Mouse (Mus musculus) forebrain, postnatal 0 days (tissue): Measurements from ENCODE around the gene Cdk9. TPM values are rescaled to one million over a fixed set of nuclear protein-coding genes. Genes with fewer than 3 reads are reported as not detected.

Experiments used
- ATAC-seq: fragments of 200-750 bp; cut with Nextera tagmentation; 2 replicates; pipeline ENCODE4 v1.8.0; 2017; ENCODE audit warnings: mild to moderate bottlenecking, moderate library complexity
- DNase-seq: peaks from one replicate; pipeline ENCODE4 v3.0.0-alpha.2; 2015
- H3K27ac ChIP-seq: fragments of 300-500 bp; sonication (generic); 2 replicates; pipeline ENCODE4 v1.5.1; 2014; ENCODE audit warnings: low read depth, mild to moderate bottlenecking, antibody characterized with exemption, low read length, moderate library complexity, mixed read lengths
- H3K27me3 ChIP-seq: fragments of 300-500 bp; sonication (generic); 2 replicates; pipeline ENCODE4 v1.6.1; 2014; ENCODE audit warnings: mild to moderate bottlenecking, low read length, mixed read lengths; ENCODE audit not compliant: insufficient read depth
- H3K36me3 ChIP-seq: fragments of 300-500 bp; sonication (generic); 2 replicates; pipeline ENCODE4 v1.6.1; 2014; ENCODE audit warnings: mild to moderate bottlenecking, moderate library complexity; ENCODE audit not compliant: insufficient read depth
- H3K4me1 ChIP-seq: fragments of 300-500 bp; sonication (generic); 2 replicates; pipeline ENCODE4 v1.6.1; 2014; ENCODE audit warnings: antibody characterized with exemption; ENCODE audit not compliant: insufficient read depth
- H3K4me2 ChIP-seq: fragments of 300-500 bp; sonication (generic); 2 replicates; pipeline ENCODE4 v1.6.1; 2014; ENCODE audit warnings: low read depth, mild to moderate bottlenecking, moderate library complexity
- H3K4me3 ChIP-seq: fragments of 300-500 bp; sonication (generic); 2 replicates; pipeline ENCODE4 v1.5.1; 2014; ENCODE audit warnings: low read depth, low read length, mixed read lengths
- H3K9ac ChIP-seq: fragments of 300-500 bp; sonication (generic); 2 replicates; pipeline ENCODE4 v1.6.1; 2014; ENCODE audit warnings: mild to moderate bottlenecking
- H3K9me3 ChIP-seq: fragments of 300-500 bp; sonication (generic); 2 replicates; pipeline ENCODE4 v1.6.1; 2016; ENCODE audit warnings: low read length
- CTCF ChIP-seq: sonication (generic); IDR thresholded peaks from 2 replicates; pipeline ENCODE4 v1.5.1; 2016; ENCODE audit warnings: antibody characterized with exemption, control low read depth, low read depth
- WGBS: fragments of 180-500 bp; shearing (Covaris S2); extraction: QIAGEN DNeasy Blood & Tissue Kit; methylation state at CpG from one replicate; pipeline ENCODE4 v1.1.7; 2014; 5-methylcytosine and 5-hydroxymethylcytosine counted together
- polyA plus RNA-seq: library from polyadenylated mRNA; unstranded; fragments of >200 nt; fragmentation: Nextera tagmentation; extraction: Ambion mirVana; gene quantifications from 2 replicates; pipeline ENCODE4 v1.2.1, GENCODE M21; 2015
- total RNA-seq: library from RNA; depleted of rRNA; stranded (reverse); fragments of >200 nt; gene quantifications from 2 replicates; pipeline ENCODE4 v1.2.3, GENCODE M21; 2014

Cdk9 gene
- total and polyA plus RNA-seq, 2 experiments from 2014 or later, result 66.5 to 90.5 TPM

DNA sequence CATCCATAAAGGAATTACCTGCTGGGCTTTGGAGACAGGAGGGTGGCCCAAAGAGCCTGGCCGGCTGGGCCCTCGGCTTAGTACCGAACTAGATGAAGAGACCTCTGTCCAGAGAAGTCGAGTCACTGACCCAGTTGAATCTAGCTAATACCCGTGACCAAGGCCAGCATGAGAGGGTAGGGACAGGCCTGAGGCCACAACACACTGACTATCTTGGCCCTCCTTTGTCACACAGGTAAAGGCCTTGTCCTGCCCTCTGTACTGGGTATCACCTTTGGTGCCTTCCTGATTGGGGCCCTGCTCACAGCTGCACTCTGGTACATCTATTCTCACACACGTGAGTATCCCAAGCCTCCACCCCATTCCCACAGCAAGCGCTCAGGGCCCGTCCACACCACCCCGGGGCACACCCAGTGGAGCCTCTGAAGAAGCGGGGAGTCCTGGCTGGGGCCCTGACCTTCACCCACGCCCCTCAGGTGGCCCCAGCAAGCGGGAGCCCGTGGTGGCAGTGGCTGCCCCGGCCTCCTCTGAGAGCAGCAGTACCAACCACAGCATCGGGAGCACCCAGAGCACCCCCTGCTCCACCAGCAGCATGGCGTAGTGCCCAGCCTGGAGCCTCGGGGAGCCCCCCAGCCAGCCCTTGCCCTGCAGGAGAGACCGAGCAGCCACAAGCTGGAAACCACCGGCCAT is 31.8 kb downstream of the Cdk9 start:
- Histone ChIP-seq H3K27me3 (no peaks in the 10 kb centered on the region), H3K9ac (no peak overlapping the region), H3K4me2 (no peak overlapping the region), H3K27ac (no peak overlapping the region), H3K4me1 (no peaks in the 10 kb centered on the region), H3K4me3 (no peak overlapping the region), H3K36me3 (peaks cover 33% of the 10 kb centered on the region), H3K9me3 (no peaks in the 10 kb centered on the region)
- DNase-seq, result no peak
- ATAC-seq, result no peak
- WGBS, result 86% methylated on average over 19 of the region's 19 CpGs
- TF ChIP-seq CTCF, result no peak

DNA sequence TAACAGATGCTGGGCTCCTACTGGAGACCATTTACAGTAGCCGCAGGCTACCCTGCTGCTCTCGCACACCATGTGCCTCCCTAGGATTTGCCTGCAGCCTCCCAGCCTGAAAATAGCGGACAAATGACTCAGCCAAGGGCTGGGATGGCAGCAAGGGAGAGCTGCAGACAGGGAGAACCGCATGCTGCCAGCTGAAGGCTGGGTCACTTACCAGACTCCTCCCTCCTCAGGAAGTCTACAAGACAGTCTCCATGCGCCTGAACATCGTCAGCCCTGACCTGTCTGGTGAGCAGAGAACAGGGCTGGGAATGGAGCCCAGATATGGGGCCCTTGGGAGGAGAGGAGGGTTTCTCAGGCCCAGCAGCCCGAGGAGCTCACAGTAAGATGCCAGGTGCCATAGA is 32.8 kb downstream of the Cdk9 start:
- no peak for TF ChIP-seq CTCF
- WGBS, result 52% methylated on average over 7 of the region's 7 CpGs
- no peak overlapping the region for H3K27ac ChIP-seq
- H3K9ac ChIP-seq, result no peak overlapping the region
- no peaks in the 10 kb centered on the region for H3K9me3 ChIP-seq
- H3K4me3 ChIP-seq, result no peak overlapping the region
- H3K27me3 ChIP-seq, result no peaks in the 10 kb centered on the region
- no peak overlapping the region for H3K4me2 ChIP-seq
- ATAC-seq (no peak), DNase-seq (no peak)
- peaks cover 22% of the 10 kb centered on the region for H3K36me3 ChIP-seq
- H3K4me1 ChIP-seq, result no peaks in the 10 kb centered on the region

DNA sequence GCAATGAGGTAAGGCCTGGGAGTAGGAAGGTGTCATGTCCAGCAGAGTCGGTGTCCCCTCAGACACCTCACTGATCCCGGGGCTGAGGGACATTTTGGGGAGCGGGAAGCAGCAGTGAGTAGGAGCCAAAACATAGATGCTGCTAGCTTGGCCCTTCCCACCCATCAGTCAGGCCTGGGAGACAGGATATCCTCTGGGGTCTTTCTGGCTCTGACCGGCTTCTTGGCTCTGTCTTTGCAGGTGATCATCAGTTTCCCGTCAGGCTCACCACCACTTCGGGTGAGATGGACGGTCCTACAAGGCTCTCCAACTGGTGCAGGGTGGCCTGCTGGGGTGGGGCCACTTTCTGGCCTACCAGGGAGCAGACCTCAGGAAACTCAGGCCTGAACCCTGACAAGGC is 35.2 kb downstream of the Cdk9 start:
- ATAC-seq (no peak), DNase-seq (no peak)
- H3K9me3 ChIP-seq, result no peaks in the 10 kb centered on the region
- no peaks in the 10 kb centered on the region for H3K27me3 ChIP-seq
- no peak overlapping the region for H3K27ac ChIP-seq
- 96% methylated on average over 7 of the region's 7 CpGs for WGBS
- H3K4me3 ChIP-seq, result no peak overlapping the region
- H3K9ac ChIP-seq, result no peak overlapping the region
- peaks cover 5% of the 10 kb centered on the region for H3K36me3 ChIP-seq
- no peak overlapping the region for H3K4me2 ChIP-seq
- no peak for TF ChIP-seq CTCF
- no peaks in the 10 kb centered on the region for H3K4me1 ChIP-seq

DNA sequence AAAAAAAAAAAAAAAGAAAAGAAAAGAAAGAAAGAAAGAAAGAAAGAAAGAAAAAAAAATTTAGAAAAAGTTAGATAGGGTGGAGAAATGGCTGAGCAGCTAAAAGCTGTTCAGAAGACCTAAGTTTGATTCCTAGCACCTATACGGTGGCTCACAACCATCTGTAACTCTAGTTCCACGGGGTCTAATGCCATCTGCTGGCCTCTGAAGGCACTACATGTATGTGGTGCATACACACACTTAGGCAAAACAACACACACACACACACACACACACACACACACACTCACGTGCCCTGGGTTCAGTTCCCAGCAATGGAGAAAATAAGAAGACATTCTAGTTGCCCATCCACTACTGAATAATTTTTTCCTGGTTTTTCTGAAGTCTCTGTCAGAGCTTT is 36.1 kb downstream of the Cdk9 start:
- Histone ChIP-seq H3K27me3 (no peaks in the 10 kb centered on the region), H3K4me2 (no peak overlapping the region), H3K4me1 (no peaks in the 10 kb centered on the region), H3K27ac (no peak overlapping the region), H3K9me3 (no peaks in the 10 kb centered on the region), H3K36me3 (no peaks in the 10 kb centered on the region), H3K4me3 (no peak overlapping the region), H3K9ac (no peak overlapping the region)
- DNase-seq (no peak), ATAC-seq (no peak)
- 90% methylated on average over 3 of the region's 3 CpGs for WGBS
- TF ChIP-seq CTCF, result no peak

DNA sequence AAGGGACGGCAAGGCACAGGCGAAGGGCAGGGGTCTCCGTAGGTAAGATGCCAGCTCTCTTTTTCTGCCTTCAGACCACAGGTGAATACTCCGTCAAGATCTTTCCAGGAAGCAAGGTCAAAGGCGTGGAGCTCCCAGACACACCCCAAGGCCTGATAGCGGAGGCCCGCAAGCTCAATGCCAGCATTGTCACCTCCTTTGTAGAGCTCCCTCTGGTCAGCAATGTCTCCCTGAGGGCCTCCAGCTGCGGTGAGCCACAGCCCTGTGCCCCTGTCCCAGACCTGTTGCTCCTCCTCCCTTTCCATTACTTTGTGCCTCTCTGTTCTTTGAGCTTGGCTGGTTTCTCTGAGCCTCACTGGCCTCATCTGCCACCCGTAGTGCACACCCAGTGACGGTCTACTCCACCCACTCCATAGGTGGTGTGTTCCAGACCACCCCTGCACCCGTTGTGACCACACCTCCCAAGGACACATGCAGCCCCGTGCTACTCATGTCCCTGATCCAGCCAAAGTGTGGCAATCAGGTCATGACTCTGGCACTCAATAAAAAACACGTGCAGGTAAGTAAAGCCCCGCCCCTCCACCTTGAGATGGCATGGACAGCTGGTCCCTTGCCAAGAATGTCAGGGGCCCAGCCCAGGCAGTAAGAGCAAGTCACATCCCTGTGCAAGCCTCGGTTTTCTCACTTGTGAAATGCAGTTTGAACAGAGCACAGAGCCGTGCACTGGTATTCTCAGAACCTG is 39.5 kb downstream of the Cdk9 start:
- Histone ChIP-seq H3K4me3 (no peak overlapping the region), H3K9ac (no peak overlapping the region), H3K27ac (no peak overlapping the region), H3K4me1 (no peaks in the 10 kb centered on the region), H3K36me3 (no peaks in the 10 kb centered on the region), H3K27me3 (no peaks in the 10 kb centered on the region), H3K4me2 (no peak overlapping the region), H3K9me3 (no peaks in the 10 kb centered on the region)
- no peak for ATAC-seq
- no peak for TF ChIP-seq CTCF
- 82% methylated on average over 16 of the region's 16 CpGs for WGBS
- no peak for DNase-seq

DNA sequence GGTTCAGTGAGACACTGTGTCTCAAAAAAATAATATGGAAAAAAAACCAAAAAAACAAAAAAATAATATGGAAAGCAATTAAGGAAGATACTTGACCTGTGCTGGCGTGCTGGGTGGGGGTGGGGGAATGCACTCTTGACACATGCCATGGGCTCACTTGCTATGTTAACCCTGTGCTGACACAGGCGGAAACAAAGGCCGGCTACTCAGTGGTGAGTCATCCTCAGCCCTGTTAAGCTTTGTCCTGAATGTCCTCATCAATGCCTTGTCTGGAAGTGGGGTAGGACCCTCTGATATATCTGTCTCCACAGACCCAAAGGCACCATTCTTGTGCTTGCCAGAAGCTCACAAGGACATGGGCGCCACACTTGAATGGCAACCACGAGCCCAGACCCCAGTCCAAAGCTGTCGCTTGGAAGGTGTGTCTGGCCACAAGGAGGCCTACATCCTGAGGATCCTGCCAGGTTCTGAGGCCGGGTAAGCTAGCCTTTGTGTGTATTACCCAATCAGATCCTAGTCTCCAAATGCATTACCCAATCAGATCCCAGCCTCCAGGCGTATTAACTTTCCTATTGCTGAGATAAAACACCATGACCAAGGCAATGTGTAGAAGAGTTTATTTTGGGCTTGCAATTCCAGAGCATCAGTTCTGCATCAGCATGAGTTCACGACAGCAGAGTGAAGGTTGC is 40.8 kb downstream of the Cdk9 start:
- H3K27ac ChIP-seq, result no peak overlapping the region
- ATAC-seq (no peak), DNase-seq (no peak)
- H3K4me2 ChIP-seq, result no peak overlapping the region
- no peaks in the 10 kb centered on the region for H3K36me3 ChIP-seq
- no peak overlapping the region for H3K4me3 ChIP-seq
- no peaks in the 10 kb centered on the region for H3K4me1 ChIP-seq
- 73% methylated on average over 9 of the region's 9 CpGs for WGBS
- no peaks in the 10 kb centered on the region for H3K27me3 ChIP-seq
- no peaks in the 10 kb centered on the region for H3K9me3 ChIP-seq
- TF ChIP-seq CTCF, result no peak
- H3K9ac ChIP-seq, result no peak overlapping the region

DNA sequence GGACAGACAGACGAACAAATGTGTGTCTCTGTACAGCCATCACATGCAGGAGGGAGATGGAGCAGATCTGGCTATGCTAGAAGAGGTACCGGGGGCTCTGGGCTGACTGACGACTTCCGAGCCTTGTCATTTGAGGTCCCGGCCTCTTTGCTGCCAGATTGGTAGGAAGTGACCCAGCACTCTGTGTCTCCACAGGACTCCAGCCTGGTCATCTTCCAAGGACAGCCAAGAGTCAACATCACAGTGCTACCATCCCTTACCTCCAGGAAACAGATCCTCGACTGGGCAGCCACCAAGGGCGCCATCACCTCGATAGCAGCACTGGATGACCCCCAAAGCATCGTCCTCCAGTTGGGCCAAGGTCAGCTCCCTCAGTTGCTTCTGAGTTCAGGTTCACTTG is 41.7 kb downstream of the Cdk9 start:
- no peak overlapping the region for H3K9ac ChIP-seq
- H3K9me3 ChIP-seq, result no peaks in the 10 kb centered on the region
- no peak for ATAC-seq
- DNase-seq, result no peak
- WGBS, result 89% methylated on average over 9 of the region's 9 CpGs
- no peak overlapping the region for H3K27ac ChIP-seq
- no peak overlapping the region for H3K4me2 ChIP-seq
- H3K4me1 ChIP-seq, result no peaks in the 10 kb centered on the region
- no peak overlapping the region for H3K4me3 ChIP-seq
- no peaks in the 10 kb centered on the region for H3K36me3 ChIP-seq
- TF ChIP-seq CTCF, result no peak
- H3K27me3 ChIP-seq, result no peaks in the 10 kb centered on the region
